Mouse (Mus musculus): ENCODE data around the gene Arhgap19. TPM values are rescaled to one million over a fixed set of nuclear protein-coding genes. Genes with fewer than 3 reads are reported as not detected.
A peak's percentile ranks its signal among the peaks of the same experiment; 100 is the strongest.

The Arhgap19 gene
- polyA plus RNA-seq, 1 experiment: 3.5 TPM

DNA sequence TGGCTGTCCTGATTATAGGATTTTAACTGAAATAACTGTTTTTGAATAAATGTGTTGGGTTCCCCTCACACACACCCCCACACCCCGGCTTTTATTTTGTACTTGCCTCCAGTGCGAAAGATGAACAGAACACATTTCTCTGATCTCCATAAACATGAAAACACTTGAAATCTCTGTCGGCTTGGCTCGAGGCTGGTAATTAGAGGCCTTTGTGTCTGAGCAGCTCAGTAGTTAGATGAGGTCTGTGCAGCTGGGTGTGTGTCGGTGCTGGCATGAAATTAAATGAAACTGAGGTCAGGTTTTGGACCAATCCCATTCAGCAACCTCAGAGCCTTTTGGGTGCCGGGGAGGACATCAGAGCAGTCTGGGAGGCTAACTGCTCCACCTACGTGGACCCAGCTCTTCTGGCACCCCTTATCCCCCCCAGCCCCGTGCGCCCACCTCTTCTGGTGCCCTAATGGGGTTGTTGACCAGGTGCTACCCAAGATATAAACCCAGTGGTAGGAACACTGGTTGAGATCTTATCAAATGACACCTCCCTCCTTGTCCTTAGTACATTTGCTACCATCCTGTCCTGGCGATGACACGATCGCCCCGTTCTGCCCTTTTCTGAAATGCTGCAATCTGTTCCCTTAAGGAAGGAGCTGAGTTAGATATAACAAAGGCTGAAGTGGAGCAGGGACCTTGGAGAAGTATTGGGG, 30.8 kb upstream of the Arhgap19 start:
- peak in 1 of 2 experiments; percentile 19 for DNase-seq (ENCODE audit: extremely low spot score in 1 of 2, low spot score in 1 of 2)

DNA sequence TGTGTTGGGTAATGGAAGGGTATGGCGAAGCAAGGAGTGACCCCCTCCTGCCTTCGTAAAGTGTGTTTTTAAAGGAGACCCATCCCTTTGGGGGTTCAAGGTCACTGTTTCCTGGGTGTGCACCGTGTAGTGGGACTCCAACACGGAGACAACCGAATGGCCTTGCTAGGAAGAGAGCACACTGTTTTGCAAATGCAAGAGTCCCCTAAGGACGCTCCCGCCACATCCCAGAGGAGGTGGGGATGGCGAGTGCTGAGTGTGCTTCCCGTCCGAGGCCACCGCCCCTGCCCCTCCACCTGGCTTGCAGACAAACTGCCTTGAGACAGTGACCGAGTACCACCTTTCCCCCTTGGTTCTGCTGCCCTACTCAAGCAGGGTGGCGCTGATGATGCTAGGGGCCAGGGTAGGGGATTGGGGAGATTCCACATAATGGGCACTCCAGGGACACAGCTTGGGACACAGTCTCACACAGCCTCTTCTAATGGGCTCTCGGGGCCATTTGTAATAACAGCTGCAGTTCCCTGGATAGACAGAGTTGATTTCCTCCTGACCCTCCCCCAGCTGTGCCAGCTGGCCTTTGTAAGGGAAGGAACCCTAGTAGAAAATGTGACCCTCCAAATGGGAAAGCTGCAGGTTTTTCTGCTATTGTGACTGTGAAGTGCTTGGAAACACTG, 30.0 kb upstream of the Arhgap19 start:
- no peak for DNase-seq (ENCODE audit: extremely low spot score in 1 of 2, low spot score in 1 of 2)

- DNase-seq (ENCODE audit: extremely low spot score in 1 of 2, low spot score in 1 of 2): peak in 1 of 2 experiments; percentile 46
Measured at GRCm38 (mm10) chr19:41831101-41831570, 29.3 kb upstream of the Arhgap19 start.

GRCm38 (mm10) chr19:41830106-41831031, 28.5 kb upstream of the Arhgap19 start:
- DNase-seq (ENCODE audit: extremely low spot score in 1 of 2, low spot score in 1 of 2): peak in 1 of 2 experiments; percentile 50

GRCm38 (mm10) chr19:41829381-41830105, 27.7 kb upstream of the Arhgap19 start, which contains the start of gene Frat1:
Gene Frat1, plus strand, starts transcription at chr19:41829970.
- peak; percentile 85 to 92 for DNase-seq (ENCODE audit: extremely low spot score in 1 of 2, low spot score in 1 of 2)

DNA sequence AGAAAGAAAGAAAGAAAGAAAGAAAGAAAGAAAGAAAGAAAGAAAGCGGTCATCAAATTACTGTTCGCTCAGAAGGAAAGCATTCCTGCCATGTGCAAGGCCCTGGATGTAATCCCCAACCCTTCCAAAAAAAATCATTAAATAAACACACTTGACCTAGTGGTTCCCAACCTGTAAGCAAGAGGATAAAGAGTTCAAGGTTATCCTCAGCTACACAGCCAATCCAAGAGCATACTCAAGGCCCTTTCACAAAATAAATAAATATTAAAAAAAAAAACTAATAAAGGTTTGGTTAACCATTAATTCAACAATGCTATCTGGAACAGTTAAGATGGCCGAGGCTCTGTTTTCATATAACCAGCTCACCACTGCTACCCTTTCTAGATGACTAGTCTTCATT, 27.1 kb upstream of the Arhgap19 start:
- no peak for DNase-seq (ENCODE audit: extremely low spot score in 1 of 2, low spot score in 1 of 2)

GRCm38 (mm10) chr19:41826529-41826928, 24.7 kb upstream of the Arhgap19 start:
- no peak for DNase-seq (ENCODE audit: extremely low spot score in 1 of 2, low spot score in 1 of 2)

- DNase-seq (ENCODE audit: extremely low spot score in 1 of 2, low spot score in 1 of 2): no peak
Measured at GRCm38 (mm10) chr19:41824950-41825349, 23.1 kb upstream of the Arhgap19 start.

GRCm38 (mm10) chr19:41822589-41822988, 20.7 kb upstream of the Arhgap19 start:
- no peak for DNase-seq (ENCODE audit: extremely low spot score in 1 of 2, low spot score in 1 of 2)

DNA sequence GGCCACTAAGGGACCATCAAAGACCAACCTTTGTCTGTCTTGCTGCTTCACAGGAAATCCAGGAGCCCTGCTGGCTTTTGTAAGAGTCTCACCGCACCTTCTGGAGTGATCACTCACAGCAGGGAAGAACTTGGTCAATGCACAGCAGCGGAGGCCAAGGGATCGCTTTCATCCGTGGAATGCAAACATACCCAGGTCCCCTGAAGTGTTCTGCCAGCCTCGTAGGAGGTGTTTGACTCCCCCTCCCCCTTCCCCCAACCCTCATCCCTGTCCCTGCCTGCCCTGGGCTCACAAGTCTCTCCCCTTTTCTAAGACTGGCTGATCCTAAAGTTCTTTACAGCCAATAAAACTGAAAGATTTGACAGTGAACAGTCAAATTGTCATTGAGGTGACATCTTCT, 19.6 kb upstream of the Arhgap19 start:
- DNase-seq (ENCODE audit: extremely low spot score in 1 of 2, low spot score in 1 of 2): no peak

DNA sequence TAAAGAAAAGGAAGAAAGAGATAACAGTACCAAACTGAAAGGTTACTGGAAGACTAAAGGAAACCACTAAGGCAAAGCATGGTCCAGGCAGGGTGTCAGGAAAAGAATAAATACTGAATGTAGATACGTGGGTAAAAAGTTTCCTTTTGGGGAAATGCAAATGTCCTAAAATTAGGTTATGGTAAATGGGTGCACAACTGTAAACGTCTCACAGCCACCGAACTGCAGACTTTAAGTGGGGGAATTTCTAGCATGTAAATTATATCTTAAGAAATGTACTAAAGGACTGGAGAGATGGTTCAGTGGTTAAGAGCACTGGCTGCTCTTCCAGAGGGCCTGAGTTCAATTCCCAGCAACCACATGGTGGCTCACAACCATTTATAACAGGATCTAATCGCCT, 16.9 kb upstream of the Arhgap19 start:
- no peak for DNase-seq (ENCODE audit: extremely low spot score in 1 of 2, low spot score in 1 of 2)

- DNase-seq (ENCODE audit: extremely low spot score in 1 of 2, low spot score in 1 of 2): no peak
Measured at GRCm38 (mm10) chr19:41817325-41817724, 15.5 kb upstream of the Arhgap19 start.

- DNase-seq (ENCODE audit: extremely low spot score in 1 of 2, low spot score in 1 of 2): no peak
Measured at GRCm38 (mm10) chr19:41816915-41817314, 15.1 kb upstream of the Arhgap19 start.

GRCm38 (mm10) chr19:41816410-41816809, 14.6 kb upstream of the Arhgap19 start:
- DNase-seq (ENCODE audit: extremely low spot score in 1 of 2, low spot score in 1 of 2): no peak

GRCm38 (mm10) chr19:41813374-41813773, 11.5 kb upstream of the Arhgap19 start:
- DNase-seq (ENCODE audit: extremely low spot score in 1 of 2, low spot score in 1 of 2): no peak

DNA sequence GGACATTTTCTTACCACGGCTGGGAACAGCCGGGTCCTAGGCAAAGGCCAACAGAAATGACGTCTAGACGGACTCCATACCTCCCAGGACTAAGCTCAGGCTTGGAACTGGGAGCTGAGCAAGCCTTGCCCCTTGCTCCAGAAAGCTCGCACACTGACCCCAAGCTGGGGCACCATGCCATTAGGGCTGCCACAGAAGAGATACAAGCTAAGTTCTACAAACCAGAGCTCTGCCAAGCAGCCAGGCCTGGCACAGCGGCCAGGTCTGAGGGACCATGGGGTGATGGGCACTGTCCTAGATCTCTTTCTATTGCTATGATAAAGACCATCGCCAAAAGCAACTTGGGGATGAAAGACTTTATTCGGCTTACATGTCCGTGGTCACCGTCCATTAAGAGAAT, 10.7 kb upstream of the Arhgap19 start:
- no peak for DNase-seq (ENCODE audit: extremely low spot score in 1 of 2, low spot score in 1 of 2)

- DNase-seq (ENCODE audit: extremely low spot score in 1 of 2, low spot score in 1 of 2): no peak
Measured at GRCm38 (mm10) chr19:41810074-41810473, 8.2 kb upstream of the Arhgap19 start.

DNA sequence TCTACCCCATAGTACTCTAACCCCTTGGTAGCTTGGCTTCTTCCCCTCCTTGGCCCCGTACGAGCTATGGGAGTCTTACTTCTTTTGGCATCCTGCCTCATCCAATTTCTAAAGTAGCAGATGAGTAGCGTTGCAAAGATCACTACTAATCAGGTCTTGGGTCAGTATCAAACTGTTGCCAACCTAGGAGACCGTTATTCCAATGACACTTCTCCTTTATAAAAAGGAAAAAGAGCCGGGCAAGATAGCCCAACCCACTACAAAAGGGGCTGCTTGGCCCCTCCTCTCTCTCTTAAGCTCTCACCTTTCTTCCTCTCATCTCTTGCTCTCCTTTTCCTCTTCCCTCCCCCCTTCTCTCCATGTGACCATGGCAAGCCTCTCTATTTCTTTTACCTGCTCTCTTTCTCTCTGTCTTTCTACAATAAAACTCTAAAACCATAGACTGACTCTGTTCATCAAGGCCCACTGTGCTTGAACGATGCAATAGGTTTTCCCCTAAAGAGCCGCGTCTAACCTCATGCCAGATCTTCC, 6.3 kb upstream of the Arhgap19 start:
- DNase-seq (ENCODE audit: extremely low spot score in 1 of 2, low spot score in 1 of 2): no peak

GRCm38 (mm10) chr19:41807497-41807896, 5.7 kb upstream of the Arhgap19 start:
- no peak for DNase-seq (ENCODE audit: extremely low spot score in 1 of 2, low spot score in 1 of 2)

DNA sequence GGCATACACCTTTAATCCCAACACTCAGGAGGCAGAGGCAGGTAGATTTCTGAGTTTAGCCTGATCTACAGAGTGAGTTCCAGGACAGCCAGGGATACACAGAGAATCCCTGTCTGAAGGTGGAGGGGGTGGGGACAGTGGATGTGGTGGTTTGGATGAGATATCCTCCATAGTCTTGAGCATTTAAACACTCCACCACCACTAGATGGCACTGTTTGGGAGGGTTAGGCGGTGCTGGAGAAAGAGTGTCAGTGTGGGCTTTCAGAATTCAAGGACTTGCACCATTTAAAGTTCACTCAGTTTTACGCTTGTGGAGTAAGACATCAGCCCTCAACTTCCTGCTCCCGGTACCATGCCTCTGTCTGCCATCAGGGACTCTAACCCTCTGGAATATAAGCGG, 4.0 kb upstream of the Arhgap19 start:
- DNase-seq (ENCODE audit: extremely low spot score in 1 of 2, low spot score in 1 of 2): no peak

Measured in frontal cortex, adult 2 months (tissue).